Mouse (Mus musculus) kidney, adult 8-10 months (tissue): ENCODE data around the gene Uimc1.

Experiments used
- DNase-seq, 2 experiments: peaks; one replicate each; pipeline ENCODE4 v3.0.0; 2022

Gene Uimc1

GRCm38 (mm10) chr13:55024215-55024614 lies 75.9 kb downstream of the Uimc1 start:
- no peak for DNase-seq

DNA sequence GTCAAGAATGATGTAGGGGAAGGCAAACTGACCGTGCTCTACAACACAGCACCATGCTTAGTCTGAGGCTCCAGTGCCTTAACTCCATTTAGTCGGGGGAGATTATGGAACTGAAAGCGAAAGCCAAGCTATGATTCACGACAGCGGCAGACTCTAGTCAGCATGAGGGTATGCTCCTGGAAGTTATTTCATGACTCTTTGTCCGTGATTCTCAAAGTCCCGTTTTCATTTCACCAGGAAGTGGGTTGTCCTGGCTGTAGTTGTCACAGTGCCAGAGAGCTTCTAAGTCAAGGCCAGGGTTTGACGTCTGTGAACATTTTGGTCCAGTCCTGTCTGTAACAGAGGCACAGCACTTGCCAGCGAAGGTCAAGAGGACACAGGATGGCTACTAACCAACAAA lies 77.4 kb downstream of the Uimc1 start:
- peak; percentile 13 to 20 for DNase-seq

GRCm38 (mm10) chr13:55022256-55022655 lies 77.8 kb downstream of the Uimc1 start:
- DNase-seq, result no peak

- no peak for DNase-seq
Observed at GRCm38 (mm10) chr13:55021194-55021779, 78.8 kb downstream of the Uimc1 start, which contains the start of gene Hk3. Gene Hk3, minus strand, starts transcription at chr13:55021385.

DNA sequence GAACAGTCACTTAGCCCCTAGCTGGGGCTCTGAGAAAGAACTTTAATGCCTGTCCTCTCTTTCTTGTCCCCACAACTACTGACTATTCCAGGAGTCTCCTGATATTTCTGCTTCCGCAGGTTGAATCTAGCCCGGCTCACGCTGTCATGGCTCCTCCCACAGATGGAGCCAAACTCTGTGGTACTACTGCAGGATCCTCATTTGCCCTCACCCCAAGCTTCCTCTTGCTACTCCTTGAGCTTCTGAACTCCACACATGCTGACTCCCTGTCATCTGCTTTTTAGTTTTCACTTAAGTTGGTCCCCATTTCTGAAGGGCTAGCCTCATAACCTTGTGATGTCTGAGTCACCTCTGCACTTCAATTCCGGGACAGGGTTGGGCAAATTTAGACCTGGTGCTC lies 80.0 kb downstream of the Uimc1 start:
- no peak for DNase-seq

- no peak for DNase-seq
Observed at GRCm38 (mm10) chr13:55019181-55019580, 80.9 kb downstream of the Uimc1 start.

DNA sequence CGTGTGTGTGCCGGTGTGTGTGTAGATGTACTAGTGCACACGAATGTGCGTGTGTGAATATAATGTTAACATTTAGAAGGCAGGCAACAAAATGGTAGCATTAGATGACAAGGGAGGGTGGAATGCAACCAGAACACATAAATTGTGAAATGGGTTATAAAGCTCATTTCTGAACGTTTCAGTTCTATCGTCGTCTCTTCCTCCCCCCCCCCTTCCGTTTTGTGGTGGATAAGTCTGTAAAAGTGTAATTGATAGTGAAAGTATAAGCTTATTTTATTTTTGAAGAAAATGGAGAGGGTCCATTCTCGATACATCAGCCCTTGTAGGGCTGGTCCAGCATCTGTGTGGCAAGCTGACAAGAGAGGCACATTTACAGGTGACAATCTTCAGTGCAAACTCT lies 81.4 kb downstream of the Uimc1 start:
- DNase-seq, result no peak

DNA sequence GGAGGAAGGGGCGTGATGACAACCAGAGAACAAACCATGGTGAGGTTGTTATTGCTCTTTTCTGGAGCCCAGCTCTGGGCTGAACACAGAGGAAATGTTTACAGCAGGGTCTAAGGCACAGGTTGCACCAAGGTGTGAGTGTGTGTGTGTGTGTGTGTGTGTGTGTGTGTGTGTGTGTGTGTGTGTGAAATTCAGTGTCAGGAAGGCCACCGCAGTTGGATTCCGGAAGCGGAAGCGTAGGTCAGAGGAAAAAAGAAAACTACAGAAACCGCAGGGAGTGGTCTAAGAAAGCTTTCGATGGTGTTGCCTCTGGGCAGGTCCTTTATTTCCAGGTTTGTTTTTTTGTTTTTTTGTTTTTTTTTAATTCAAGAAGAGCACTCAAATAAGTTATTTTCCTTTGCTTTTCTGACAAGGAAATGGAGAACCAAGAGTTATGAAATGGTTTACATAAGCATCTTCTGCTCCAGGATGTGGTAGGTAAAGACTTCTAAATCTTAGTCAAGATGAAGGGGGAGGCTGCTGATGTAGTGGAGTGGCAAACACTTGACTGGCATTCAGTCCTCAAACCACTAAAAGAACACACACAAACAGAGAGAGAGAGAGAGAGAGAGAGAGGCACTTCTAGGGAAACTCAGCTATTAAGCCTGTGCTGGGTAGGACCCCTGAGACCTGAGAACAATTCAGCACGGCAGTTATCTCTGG lies 82.1 kb downstream of the Uimc1 start:
- DNase-seq, result no peak

DNA sequence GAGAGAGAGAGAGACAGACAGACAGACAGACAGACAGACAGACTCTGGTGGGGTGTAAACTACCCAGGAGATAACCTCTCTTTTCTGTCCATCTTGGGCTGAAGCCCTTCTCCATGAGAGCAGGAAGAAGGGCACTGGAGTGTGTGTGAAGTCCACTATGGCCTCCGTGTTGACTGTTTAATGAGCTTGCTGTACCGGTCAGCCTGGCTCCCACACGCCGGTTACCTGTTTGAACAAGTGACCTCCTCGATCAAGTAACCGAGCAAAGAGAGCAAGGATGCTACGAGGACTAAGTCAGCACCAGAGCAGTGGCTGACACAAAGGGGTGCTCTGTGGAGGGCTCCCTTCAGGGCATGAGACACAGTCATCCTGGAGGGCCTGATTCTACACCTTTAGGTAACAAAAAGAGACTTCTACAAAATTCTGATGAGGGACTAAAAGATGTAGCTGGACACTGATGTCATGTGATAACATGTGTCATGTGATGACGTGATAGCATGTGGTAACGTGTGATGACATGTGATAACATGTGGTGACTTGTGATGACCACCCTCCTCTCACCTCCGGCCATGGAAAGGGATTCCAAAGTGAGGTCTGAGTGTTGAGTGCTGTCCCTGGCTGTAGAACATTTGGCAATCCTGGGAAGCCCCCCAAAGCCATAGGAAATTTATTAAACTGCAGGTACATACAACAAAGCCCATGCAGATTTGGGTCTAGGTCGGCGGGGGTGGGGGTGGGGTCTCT lies 82.8 kb downstream of the Uimc1 start:
- DNase-seq, result no peak

GRCm38 (mm10) chr13:55014451-55014850 lies 85.6 kb downstream of the Uimc1 start:
- DNase-seq, result no peak

DNA sequence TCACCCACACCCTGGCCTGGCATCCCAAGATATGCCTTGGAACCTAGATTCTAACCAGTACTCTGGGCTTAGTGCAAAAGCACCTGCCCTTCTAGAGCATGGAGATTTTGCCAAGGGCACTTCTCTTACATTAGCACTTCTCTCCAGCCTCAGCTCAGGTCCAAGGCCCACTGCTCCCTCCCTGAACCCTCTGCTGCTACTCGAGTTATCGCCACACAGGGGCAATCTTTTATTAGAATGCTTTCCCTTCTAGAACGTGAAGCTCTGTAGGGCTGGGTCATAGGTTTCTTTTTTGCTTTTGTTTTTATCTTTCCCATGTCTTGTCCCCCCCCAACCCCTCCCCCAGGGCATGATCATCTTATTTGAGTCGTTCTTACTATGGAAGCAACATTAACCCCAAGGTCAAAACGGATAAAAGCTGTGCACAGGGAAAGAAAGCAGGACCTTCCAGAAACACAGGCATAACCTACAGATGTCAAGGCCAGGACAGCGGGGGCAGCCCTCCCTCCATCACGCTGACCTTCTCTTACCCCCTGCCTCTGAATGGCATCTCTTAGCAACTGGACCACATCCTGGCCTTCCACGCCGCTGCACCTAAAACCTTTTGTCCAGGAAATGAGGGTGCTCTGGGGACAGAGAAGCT lies 86.3 kb downstream of the Uimc1 start:
- no peak for DNase-seq

DNA sequence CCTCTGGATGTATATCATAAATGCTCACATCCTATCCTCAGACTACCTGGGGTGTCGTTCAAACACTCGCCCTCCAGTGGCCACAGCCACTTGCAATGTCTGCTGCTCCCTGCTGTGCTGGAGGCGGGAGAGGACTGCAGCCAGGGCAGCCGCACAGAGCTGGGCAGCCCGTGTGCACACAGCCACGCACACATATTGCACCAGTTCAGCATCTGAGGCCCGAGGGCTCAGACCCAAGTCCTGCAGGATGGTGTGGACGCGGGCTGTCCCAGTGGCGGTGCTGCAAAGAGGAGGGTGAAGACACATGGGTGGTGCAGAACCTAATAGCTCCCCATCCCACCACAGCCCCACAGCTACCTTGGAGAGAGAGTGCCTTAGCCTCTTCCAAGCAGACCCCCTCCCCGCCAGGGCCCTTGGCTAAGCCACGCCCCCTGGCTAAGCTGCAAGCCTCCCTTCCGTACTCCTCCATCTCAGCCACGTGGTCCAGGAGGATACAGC lies 88.1 kb downstream of the Uimc1 start:
- DNase-seq, result no peak

DNA sequence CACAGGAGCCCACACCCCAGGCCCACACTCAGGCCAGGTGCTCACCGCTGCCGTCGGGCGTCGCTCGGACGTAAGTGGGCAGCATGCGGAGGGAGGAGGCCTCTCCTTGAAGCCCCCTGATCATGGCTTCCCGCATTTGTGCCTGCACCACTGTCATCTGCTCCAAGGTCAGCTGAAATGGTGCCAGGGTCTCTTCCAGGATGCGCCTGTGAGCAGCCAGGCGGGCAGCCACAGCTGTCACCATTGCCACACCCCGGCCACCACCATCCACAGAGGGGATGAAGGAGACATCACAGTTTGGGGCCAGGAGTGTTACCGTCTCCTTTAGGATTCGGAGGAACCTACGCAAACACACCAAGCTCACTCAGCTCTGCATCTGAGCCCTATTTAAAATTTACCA lies 89.0 kb downstream of the Uimc1 start:
- DNase-seq, result no peak

GRCm38 (mm10) chr13:55008589-55008988 lies 91.5 kb downstream of the Uimc1 start:
- DNase-seq, result no peak

- no peak for DNase-seq
Observed at GRCm38 (mm10) chr13:55006415-55006742, 93.7 kb downstream of the Uimc1 start.

DNA sequence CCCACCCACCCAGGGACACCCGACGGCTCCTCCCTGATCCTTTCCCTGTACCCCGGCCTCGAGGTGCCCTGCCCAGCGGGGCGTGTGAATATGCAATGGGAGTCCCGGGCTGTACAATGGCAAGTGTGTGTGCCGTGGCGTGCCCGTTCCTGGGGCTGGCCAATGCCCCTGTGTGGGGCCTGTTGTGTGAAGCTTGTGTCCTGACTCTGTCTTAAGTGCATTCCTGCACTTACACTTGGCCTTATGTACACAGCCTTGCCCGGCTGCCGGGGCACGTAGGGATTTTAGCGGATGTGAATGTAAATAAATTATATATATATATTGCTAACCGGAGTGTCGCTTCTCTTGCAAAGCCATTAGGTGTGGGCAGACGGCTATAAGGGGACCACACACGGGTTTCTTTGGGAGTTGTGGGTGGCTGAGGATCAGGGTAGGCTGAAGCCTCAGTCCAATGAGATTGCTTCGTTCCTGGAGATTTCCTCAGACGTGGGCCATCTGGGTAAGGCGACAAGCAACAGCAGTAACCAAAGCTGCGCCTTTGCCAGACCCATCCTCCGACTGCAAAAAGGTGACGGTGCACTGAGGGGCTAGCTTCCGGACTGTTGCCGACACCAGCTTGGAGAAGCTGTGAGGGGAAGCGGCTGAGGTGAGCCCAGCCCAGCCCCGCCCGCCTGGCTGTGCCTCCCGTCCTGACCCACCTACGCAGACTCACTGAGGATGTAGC lies 94.2 kb downstream of the Uimc1 start:
- no peak for DNase-seq

- DNase-seq, result no peak
Observed at GRCm38 (mm10) chr13:55004646-55005045, 95.5 kb downstream of the Uimc1 start.

DNA sequence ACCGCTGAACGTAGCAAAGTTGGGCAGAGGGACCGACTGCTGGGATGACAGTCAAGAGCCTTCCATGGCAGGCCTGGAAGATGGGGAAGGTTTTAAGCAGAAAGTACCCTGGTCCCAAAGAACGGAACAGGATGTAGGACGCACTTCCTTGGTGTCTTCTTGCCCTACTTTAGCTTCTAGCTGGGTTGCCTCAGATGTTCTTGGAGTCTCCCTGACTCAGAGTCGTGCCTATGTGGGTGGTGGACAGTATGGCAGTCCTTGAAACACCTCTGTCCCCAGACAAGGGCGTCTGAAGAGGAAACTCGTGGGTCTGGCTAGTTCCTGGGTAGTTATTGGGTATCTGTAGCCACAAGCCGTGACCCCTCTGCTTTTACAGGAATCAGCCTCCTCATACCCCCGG lies 98.0 kb downstream of the Uimc1 start:
- DNase-seq, result no peak

DNA sequence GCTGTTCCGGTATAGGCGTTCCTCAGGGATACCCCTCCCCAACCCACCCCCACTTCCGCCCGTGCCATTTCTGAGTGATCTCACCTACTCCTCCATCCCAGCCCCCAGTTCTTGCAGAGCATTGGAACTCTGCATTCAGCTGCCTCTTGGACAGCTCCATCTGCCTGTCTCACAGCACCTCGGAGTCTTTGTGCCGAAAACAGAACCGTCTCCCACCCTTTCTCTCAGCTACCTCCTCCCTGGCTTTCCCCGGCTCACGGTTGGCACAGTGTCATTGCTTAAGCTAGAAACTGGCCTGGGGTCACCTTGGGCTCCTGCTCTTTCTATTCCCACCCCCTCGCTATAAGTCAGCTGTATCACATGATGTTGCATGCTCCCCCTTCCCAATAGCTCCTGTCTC lies 99.7 kb downstream of the Uimc1 start:
- no peak for DNase-seq

- no peak for DNase-seq
Observed at GRCm38 (mm10) chr13:54997568-54997967, 102.5 kb downstream of the Uimc1 start.

DNA sequence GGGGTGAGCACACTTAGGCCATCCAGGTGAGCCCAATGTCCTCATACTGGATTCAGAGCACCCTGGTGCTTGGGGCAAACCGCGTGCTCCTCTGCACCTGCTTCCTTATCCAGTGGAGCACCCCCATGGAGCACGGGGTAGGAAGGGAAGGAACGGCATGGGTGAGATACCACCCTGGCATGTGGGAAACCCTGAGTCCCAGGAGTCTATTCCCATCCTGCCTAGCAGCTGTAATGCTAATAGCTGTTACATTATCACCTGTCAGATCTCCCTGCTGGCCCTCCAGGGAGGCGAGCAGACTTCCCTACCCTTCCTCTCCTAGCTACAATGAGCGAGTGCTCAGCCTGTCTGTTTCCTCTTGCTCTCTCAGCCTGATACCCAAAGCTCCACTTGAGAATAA lies 104.9 kb downstream of the Uimc1 start:
- no peak for DNase-seq

DNA sequence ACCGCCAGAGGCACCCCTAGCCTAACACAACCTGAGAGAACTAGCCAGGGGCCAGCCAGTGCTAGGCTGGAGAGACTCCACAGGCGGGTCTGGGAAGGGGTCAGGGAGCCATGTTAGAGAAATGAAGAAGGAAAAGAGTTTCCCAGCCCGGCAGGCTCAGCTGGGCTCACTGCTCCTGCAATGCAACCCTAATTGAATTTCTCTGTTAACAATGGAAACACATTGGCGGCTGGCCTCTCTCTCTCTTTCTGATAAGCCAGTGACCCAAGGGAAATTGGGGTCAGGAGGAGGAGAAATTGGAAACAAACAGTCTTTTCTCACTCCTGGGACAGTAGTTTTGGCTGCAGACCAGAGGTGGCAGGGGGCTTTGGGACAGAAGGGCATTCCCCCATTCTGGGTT lies 105.5 kb downstream of the Uimc1 start:
- no peak for DNase-seq

DNA sequence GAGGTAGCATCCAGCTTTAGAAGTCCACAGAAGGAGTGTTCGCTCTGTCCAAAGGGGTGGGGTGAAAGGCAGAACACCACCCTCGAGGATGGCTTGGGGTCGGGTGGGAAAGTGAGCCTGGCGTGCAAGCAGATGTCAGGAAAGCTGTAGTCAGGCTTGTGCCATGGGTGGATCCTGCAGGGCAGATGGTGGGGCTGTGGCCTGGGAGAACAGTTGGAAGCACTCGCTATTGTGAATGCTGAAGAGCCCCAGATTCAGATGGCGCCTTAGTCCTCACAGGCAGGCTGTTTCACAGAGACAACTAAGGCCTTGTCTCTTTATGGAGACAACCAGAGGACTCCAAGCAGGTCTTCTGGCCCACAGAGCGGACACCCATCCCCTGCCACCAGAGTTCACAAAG lies 107.9 kb downstream of the Uimc1 start:
- DNase-seq, result no peak
